Mouse (Mus musculus) lung, adult 2 months (tissue): ENCODE data around the gene Zfp579. TPM values are rescaled to one million over a fixed set of nuclear protein-coding genes. Genes with fewer than 3 reads are reported as not detected.

Source experiments
- DNase-seq: peaks from one replicate; pipeline ENCODE4 v3.0.0; 2022
- H3K4me1 ChIP-seq: fragments of 200-500 bp; 2 replicates; pipeline ENCODE4 v1.6.1; 2011; ENCODE audit warnings: low read length; ENCODE audit not compliant: control insufficient read depth, insufficient read depth
- H3K4me3 ChIP-seq: fragments of 200-500 bp; replicated peaks from 2 replicates; pipeline ENCODE3; 2011; ENCODE audit warnings: low read depth, mild to moderate bottlenecking, control low read depth, low read length; ENCODE audit errors: extremely low read depth
- CTCF ChIP-seq: fragments of 200-500 bp; IDR thresholded peaks from 2 replicates; pipeline ENCODE4 v1.5.1; 2011; ENCODE audit warnings: mild to moderate bottlenecking, low read length, control low read depth; ENCODE audit not compliant: insufficient read depth
- POLR2A ChIP-seq: fragments of 200-500 bp; IDR thresholded peaks from 2 replicates; pipeline ENCODE4 v1.6.1; 2011; ENCODE audit warnings: low read depth, mild to moderate bottlenecking, control low read depth, low read length, borderline replicate concordance; ENCODE audit errors: extremely low read depth
- WGBS: fragments of 180-500 bp; shearing (Covaris S2); methylation state at CpG from one replicate; pipeline ENCODE4 v1.1.7; 2018; 5-methylcytosine and 5-hydroxymethylcytosine counted together
- polyA plus RNA-seq: library from polyadenylated mRNA; depleted of rRNA; stranded (reverse); fragments of >200 nt; gene quantifications from 2 replicates; pipeline ENCODE4 v1.2.3, GENCODE M21; 2012; rRNA removed

Gene Zfp579
- polyA plus RNA-seq, result 84.1 and 90.7 TPM in 2 replicates

GRCm38 (mm10) chr7:4996003-4996895, at the start of gene Zfp579:
Gene Zfp579 (minus strand): TSS chr7:4996158.
- TF ChIP-seq CTCF (no peak), POLR2A (peak; percentile 44; the same call in 1 of the 2 replicates)
- DNase-seq, result peak; percentile 91
- Histone ChIP-seq H3K4me3 (peak within 1 kb of the TSS; percentile 82), H3K4me1 (0 out of 2 replicates have a peak, but pooled peaks cover 6% of the 10 kb centered on the region)
- WGBS, result 4% methylated on average over 18 of the region's 26 CpGs

DNA sequence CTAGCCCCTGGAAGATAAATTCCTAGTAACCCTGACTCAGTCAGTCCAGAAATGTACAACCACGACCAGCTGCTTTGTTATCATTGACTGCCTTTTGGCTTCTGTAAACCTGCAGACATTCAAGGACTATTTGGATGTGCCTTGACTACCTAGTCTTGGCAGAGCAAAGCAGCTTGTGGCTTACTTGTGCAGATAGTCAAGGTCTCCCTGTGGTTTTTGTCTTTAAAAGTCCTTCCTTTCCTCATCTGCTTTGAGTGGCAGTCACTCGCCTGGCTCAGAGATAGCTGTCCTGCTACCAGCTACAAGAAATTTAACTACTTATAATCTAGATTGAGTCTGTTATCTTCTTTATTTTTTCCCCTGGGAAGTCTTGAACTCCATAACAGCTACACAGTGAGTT, 49.0 kb upstream of the Zfp579 start:
- 77% methylated on average over 2 of the region's 2 CpGs for WGBS
- DNase-seq, result no peak
- Histone ChIP-seq H3K4me3 (no peak overlapping the region), H3K4me1 (no peaks in the 10 kb centered on the region)
- TF ChIP-seq CTCF, result no peak
- no peak for TF ChIP-seq POLR2A

- no peak for DNase-seq
- TF ChIP-seq CTCF, result no peak
- TF ChIP-seq POLR2A, result no peak
- WGBS, result 21% methylated on average over 5 of the region's 5 CpGs
- peaks cover 7% of the 10 kb centered on the region for H3K4me1 ChIP-seq
- H3K4me3 ChIP-seq, result peak overlapping the region; percentile 99
Measured at GRCm38 (mm10) chr7:5038940-5039339, 43.0 kb upstream of the Zfp579 start.

DNA sequence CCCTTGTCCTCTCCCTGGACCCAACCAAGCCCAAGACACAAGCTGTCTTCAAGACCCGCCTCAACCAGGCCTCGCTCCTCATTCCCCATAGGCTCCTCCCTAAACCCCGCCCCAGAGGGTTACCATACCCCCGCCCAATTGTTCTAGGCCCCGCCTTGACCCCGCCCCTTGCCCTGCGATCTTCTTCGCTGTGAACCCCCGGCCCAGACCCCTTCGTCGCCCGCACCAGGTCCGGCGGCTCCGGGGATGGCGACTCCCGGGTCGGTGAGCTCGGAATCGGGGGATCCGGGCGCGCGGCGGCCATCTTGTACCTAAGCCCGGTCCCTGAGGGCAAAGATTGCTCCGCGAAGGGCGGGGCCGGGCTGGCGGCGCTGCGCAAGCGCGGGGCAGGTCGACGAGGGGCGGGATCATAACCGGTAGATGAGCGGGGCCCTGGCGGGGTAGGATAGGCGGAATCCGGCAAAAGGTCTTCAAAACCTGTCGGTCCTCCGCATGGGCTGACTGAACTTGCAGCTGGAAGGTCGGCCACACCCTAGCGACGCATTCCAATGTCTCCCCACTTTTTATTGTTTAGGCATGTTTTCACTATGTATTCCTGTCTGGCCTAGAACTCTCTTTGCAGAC, 42.3 kb upstream of the Zfp579 start, which contains the start of gene Zfp784:
Gene Zfp784, minus strand, starts transcription at position 338 of the 624 bp plus-strand sequence.
- TF ChIP-seq CTCF (no peak), POLR2A (peak; percentile 64; the same call in 1 of the 2 replicates)
- peak; percentile 96 for DNase-seq
- WGBS, result 1% methylated on average over 48 of the region's 48 CpGs
- peaks cover 7% of the 10 kb centered on the region for H3K4me1 ChIP-seq
- peak within 1 kb of the TSS; percentile 99 for H3K4me3 ChIP-seq

DNA sequence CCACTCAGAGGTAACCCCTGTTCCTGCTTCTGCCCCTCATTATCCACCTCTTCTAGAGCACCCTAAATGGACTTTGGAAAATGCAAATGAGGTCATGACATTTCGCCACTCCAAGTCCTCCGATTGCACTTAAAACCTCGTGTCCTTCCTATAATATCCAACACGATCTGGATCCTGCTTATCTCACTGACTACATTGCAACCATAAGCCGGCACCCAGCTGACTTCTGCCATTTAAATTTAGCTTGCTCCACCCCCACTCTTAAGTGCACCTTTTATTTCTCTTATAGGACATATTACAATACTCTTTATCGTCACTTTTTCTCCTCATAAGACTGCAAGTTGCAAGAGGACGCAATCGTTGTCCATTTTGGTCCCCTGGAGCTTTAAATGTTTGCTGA, 41.5 kb upstream of the Zfp579 start:
- WGBS, result 84% methylated on average over 8 of the region's 8 CpGs
- Histone ChIP-seq H3K4me1 (peaks cover 7% of the 10 kb centered on the region), H3K4me3 (no peak overlapping the region)
- TF ChIP-seq POLR2A (no peak), CTCF (no peak)
- DNase-seq, result no peak

GRCm38 (mm10) chr7:5037026-5037425, 41.1 kb upstream of the Zfp579 start:
- DNase-seq, result no peak
- no peak overlapping the region for H3K4me3 ChIP-seq
- H3K4me1 ChIP-seq, result peaks cover 7% of the 10 kb centered on the region
- 93% methylated on average over 7 of the region's 7 CpGs for WGBS
- TF ChIP-seq CTCF (no peak), POLR2A (no peak)

DNA sequence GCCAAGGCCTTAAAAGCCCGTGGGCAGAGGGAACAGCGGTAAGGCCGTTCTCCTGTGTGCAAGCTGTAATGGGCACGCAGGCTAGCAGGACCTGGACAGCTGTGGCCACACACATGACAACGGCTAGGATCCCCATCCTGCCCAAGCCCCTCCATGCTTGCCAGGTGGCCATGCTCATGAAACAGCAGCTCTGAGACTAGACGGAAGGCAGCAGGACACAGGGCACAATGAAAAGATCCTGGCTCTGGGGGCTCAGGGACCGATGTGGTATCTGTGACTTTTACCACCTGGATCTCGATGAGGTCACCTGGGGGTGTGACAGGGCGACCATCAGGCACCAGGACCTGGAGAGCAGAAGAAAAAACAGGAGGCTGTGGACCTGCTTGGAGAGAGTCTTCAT, 40.2 kb upstream of the Zfp579 start:
- Histone ChIP-seq H3K4me1 (peaks cover 7% of the 10 kb centered on the region), H3K4me3 (no peak overlapping the region)
- WGBS, result 97% methylated on average over 9 of the region's 9 CpGs
- no peak for DNase-seq
- TF ChIP-seq CTCF (no peak), POLR2A (no peak)

- 94% methylated on average over 17 of the region's 17 CpGs for WGBS
- DNase-seq, result no peak
- H3K4me3 ChIP-seq, result no peak overlapping the region
- TF ChIP-seq POLR2A, result no peak
- peaks cover 7% of the 10 kb centered on the region for H3K4me1 ChIP-seq
Measured at GRCm38 (mm10) chr7:5035628-5036027, 39.7 kb upstream of the Zfp579 start.

GRCm38 (mm10) chr7:5033818-5034217, 37.9 kb upstream of the Zfp579 start, which contains the start of gene 4632433K11Rik:
Gene 4632433K11Rik (plus strand): TSS chr7:5034118.
- TF ChIP-seq CTCF (no peak), POLR2A (no peak)
- WGBS, result 91% methylated on average over 3 of the region's 3 CpGs
- DNase-seq, result no peak

DNA sequence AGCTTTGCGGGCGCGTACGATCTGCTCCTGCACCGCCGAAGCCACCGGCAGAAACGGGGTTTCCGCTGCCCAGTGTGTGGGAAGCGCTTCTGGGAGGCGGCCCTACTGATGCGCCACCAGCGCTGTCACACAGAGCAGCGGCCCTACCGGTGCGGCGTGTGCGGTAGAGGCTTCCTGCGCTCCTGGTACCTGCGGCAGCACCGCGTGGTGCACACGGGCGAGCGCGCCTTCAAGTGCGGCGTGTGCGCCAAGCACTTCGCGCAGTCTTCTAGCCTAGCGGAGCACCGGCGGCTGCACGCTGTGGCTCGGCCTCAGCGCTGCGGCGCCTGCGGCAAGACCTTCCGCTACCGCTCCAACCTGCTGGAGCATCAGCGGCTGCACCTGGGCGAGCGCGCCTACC, 35.5 kb upstream of the Zfp579 start:
- WGBS, result 90% methylated on average over 46 of the region's 46 CpGs
- DNase-seq, result no peak
- Histone ChIP-seq H3K4me3 (no peak overlapping the region), H3K4me1 (no peaks in the 10 kb centered on the region)
- TF ChIP-seq POLR2A, result no peak
- no peak for TF ChIP-seq CTCF

More at GRCm38 (mm10) chr7:5033818-5034217, 37.9 kb upstream of the Zfp579 start, which contains the start of gene 4632433K11Rik:
- Histone ChIP-seq H3K4me1 (peaks cover 5% of the 10 kb centered on the region), H3K4me3 (no peak within 1 kb of the TSS)
